Mouse (Mus musculus) cerebellum, postnatal 14 days (tissue): ENCODE data around the gene Zfp433.
"Not testable (repeated sequence)": the region's sequence is repeated elsewhere in the genome, so short reads cannot be mapped to it uniquely, and the experiment has no call there.

Experiments used
- DNase-seq, 2 experiments: peaks; one replicate each; pipeline ENCODE4 v3.0.0; 2021; ENCODE audit warnings: mixed read lengths in 2 of 2

The Zfp433 gene

GRCm38 (mm10) chr10:81704531-81705301, at the start of gene Zfp433:
Zfp433 (plus strand) TSS chr10:81704825.
- not testable (repeated sequence) for DNase-seq

DNA sequence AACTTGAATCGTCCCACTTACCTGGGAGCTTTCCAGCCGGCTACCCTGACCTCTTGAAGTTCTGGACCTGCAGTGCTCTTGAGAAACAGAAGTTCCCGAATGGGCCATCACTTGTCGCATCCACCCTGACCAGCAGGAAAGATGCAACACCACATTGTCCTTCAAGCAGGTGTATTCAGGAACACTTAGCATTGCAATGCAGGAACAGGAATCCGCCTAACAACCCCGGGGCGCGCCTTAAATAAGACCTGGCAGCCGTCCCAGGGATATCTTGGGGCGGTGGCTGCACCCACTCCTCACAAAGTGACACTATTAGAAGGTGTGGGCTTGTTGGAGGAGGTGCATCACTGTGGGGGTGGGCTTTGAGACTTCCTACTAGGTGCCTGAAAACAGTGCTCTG, 49.4 kb upstream of the Zfp433 start:
- DNase-seq = no peak

- DNase-seq = no peak
Measured at GRCm38 (mm10) chr10:81656174-81656573, 48.5 kb upstream of the Zfp433 start.

DNA sequence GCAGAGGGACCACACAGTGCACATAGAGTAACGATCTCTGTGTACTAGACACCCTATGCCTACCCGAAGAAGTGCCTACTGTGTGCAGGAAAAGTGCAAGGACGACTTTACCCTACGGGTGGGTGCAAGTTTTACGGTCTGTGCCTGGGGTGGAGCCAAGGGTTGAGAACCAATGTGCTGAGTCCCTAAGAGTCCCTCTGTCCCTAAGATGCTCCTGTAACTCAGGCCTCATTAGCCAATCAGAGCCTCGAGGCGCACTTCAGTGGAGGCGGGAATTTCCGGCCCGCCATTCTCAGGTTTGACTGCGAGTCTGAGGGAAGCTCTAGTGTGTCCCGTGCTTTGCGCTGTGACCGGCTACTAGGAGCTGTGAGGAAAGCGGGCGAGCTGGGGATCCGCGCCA, 17.5 kb upstream of the Zfp433 start:
- DNase-seq = not testable (repeated sequence)

- not testable (repeated sequence) for DNase-seq
Measured at GRCm38 (mm10) chr10:81770506-81771403, 66.1 kb downstream of the Zfp433 start, which contains the start of gene Gm3055. Gm3055 (minus strand) TSS chr10:81771161.

DNA sequence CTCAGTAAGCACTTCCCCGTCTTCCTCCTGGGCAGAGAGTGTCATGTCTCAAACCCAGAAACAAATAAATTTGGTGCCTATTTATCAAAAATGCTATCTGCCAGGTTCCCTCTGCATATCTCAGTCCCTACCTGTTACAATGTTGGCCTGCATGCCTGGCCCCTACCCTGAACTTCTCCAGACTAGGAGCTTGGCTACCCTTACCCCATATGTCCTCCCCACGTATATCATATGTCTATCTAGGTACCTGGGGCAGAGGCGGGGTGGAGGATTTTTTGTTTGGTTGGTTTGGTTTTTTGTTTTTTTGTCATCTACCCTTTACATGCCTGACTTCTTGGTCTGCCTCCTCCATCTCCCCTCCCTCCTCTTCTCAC, 66.8 kb downstream of the Zfp433 start:
- DNase-seq = not testable (repeated sequence)
